Mouse (Mus musculus) heart, postnatal 25 days (tissue): ENCODE measurements around the gene Ubl4a. TPM values are rescaled to one million over a fixed set of nuclear protein-coding genes. Genes with fewer than 3 reads are reported as not detected.
"Not testable (repeated sequence)": the region's sequence is repeated elsewhere in the genome, so short reads cannot be mapped to it uniquely, and the experiment has no call there.

Experiments
- DNase-seq: peaks from one replicate; pipeline ENCODE4 v3.0.0; 2022; ENCODE audit warnings: low spot score
- intact Hi-C: fragments of 180-260 bp; cut with DNase I; formaldehyde crosslinking; loops from one replicate; pipeline ENCODE4 v1.15.1; 2025
- total RNA-seq, 2 experiments: library from RNA; stranded (reverse); gene quantifications; 2 replicates each; pipeline ENCODE4 v1.2.3; 2021

Gene Ubl4a
- 10 to 100 TPM; 65.9 to 69.6 TPM for total RNA-seq

DNA sequence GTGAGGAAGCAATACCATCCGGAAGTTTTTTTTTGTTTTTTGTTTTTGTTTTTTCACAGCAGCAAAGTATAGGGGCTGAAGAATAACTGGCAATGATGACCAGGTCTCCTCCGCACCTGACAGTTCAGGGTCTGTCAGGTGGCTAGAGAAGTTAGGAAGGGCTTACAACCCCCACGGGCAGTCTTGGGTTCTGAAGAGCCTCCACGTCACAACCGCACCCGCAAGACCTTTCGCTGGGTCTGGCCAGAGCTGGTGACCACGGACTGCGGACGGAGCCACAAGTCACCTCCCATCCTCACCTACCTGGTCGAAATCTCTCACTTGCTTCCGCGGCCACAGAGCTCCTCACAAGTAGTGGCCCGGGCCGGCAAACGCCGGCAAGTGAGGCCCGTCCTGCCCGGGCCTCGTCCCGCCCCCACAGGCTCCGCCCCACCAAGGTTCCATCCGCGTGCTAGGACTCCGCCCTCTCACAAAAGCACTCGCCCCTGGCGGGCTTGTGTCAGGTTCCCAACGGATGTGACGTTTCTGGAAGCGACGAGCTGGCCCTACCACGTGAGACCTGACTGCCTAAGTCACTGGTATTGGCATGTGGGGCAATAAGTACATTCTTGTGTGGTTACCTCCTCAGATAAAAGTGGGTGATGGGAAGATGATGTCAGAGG is at the start of gene Ubl4a, which contains the start of gene Slc10a3:
Gene Ubl4a (minus strand): TSS at position 331 of the 662 bp plus-strand sequence.
Gene Slc10a3 (minus strand): TSS at position 462 of the 662 bp plus-strand sequence.
- intact Hi-C loops = no loop called here
- peak; percentile 82 for DNase-seq

DNA sequence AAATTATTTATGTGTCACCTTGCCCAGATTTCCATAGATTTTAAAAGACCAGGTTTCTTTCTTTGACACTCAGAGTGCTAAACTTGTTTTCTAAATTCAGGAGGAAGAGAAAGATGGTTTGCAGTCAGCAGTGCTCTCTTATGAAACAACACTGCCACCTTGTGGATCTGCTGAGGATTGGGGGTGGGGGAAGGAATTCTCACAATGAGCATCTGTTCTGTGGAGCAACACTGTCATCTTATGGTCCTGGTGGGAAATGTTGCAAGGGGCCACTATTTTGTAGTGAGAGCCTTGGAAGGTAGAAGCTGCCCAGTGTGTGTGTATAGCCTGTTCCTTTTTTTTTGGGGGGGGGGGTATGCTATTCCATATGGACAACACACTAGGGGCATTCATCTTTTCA is 40.4 kb upstream of the Ubl4a start:
- peak; percentile 18 for DNase-seq
- intact Hi-C loops = loop anchor here (5.0 to 10.0 kb wide), 4 partner anchors 296 to 1359 kb away; partner anchors contain the start of genes Hcfc1 and Irak1

DNA sequence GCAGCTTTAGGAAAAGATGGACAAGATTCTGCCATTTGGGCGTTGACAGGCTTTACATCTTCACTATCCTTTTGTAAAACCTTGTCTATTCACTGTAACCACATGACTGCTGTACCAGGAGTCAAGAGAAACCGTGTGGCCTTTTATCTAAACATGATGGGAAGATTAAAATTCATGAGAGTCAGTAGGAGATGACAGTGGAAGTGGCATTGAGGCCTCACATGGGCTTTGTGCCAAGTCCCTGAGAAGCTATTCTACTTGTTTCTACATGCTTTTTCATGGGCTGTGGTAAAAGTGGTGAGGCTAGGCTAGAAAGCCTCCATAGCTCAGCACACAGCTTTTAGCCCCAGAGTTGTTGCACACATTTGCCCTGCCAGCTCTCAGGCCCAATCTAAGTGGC is 35.3 kb upstream of the Ubl4a start:
- no peak for DNase-seq
- intact Hi-C loops = no loop called here

DNA sequence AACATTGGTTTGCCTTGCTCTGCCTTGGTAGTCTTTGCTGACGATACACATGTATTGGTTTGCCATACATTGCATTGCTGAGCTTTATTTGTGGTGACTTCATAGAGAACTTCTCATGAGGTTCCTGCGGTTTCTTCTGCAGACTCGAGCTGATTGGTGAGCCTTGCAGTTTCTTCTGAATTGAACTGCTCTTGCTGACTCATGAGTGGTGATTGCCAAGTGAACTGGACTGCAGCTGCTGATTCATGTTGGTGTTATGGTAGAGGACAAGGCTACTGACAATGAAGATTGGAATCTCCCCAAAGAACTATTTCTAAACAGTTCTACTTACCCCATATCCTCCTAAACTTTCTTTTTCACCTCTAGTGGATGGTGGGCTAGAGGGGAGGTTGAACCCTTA is 27.1 kb upstream of the Ubl4a start:
- DNase-seq = no peak
- intact Hi-C loops = no loop called here

DNA sequence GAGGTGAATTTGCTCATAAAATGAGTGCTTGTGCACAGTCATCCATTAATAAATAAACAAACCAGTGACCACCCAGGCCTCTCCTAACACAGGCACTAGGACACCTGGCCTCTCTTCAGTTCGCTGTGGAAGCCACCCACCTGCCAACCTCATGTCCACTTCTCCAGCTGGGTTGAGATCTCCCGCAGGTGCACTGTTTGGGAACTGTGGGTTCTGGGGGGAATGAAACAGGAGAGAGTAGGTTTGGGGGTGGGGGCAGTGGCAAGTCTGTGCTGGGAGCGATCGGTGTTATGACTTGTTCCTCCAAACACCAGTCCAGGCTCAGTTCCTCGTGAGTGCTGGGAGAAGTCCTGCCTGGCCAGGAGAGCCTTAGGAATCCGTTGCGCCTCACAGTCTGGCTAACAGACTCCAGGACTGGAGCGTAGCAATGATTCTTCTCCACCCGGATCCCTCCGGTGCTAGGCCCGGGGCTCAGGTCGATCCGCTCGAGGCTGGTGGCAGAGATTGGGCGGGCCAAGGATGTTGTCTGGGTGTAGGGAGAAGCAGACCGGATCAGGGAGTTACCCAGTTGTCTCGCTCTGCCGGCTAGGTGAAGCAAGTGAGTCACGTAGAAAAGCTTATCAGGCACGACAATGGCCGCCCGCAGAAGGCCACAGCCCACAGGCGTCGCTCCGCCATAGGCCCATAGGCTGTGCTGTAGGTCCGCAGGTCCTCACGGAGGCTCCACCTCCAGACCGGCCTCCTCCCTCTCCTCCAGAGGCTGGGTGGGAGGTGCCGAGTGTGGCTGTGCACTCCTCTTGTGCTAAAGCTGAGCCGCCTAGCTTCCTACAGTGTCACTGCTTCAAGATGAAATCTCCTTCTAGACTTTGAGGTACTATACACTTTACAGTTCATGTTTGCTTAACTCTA is 19.8 kb upstream of the Ubl4a start, which contains the start of the genes Fam3a and Ikbkg:
Gene Fam3a (minus strand): TSS at position 738 of the 909 bp plus-strand sequence.
Gene Ikbkg (plus strand): TSS at position 756 of the 909 bp plus-strand sequence.
- intact Hi-C loops = no loop called here
- DNase-seq = peak; percentile 74

DNA sequence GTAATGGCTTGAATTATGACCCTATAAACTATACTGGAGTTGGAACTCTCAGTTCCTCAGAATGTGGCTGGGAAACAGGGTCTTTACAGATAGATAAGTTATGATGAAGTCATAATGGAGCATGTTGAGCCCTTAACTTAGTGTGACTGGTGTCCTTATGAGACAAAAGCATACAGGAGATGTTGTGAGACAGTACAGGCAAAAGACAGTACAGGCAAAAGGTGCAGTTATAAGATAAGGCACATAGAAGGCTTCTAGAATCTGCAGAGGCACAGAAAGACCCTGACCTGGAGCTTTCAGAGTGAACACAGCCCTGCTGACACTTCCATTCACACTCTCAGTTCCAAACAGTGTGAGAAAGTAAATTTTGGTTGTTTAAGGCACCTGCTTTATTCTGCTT is 15.1 kb upstream of the Ubl4a start:
- DNase-seq = no peak
- intact Hi-C loops = no loop called here

DNA sequence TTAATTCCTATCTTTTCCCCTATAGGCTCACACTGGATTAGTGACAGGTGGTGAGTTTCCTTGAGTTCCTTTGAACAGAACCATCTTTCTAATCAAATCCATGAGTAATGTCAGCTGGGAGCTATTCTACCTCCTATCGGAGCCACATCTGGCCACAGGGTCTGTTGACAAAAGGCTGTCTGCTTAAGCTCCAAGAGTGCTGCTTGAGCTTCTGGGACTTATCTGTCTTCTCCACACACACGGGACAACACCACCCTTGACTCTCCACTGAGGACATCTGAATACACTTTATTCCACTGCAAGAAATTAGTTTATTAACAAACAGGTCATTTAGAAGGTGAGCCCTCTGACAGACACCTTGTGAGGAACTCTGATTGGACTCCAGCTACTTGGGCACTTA is 11.4 kb upstream of the Ubl4a start:
- no peak for DNase-seq
- intact Hi-C loops = no loop called here

DNA sequence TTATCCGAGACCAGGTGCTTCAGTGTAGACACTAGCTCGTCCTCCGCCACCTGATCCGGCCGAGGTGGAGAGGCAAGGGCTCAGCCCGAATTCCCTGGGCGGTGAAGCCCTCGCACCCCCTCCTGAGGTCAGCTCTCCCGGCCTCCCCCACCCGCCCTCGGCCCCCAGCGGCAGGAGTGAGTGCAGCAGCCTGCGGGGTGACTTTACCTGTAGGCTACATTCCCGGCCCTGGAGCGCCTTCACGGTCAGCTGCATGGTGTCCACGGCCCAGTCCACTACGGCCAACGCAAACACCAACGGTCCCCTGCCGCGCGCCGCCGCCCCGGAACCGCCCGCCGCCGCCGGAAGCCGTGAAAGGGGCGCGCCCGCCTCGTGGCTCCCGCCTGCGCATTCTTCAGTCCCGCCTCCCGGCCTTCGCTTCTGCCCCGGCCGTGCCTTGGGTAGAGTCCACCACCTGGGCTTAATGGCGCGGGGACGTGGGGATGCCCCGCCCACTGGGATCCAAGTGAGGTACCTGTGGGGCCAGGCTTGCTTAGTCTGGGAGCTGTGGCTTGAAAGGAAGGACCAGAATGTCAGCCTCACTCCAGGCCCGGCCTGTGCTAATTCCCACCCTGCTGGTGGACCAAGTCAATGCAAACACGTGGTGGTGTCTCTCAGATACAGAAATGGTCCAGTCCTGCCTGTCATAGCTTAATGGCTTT is 4.7 kb downstream of the Ubl4a start:
- intact Hi-C loops = loop anchor here (5.0 kb wide), 2 partner anchors 56 to 121 kb away; partner anchors contain the start of genes Fam50a and Flna
- DNase-seq = peak; percentile 56

DNA sequence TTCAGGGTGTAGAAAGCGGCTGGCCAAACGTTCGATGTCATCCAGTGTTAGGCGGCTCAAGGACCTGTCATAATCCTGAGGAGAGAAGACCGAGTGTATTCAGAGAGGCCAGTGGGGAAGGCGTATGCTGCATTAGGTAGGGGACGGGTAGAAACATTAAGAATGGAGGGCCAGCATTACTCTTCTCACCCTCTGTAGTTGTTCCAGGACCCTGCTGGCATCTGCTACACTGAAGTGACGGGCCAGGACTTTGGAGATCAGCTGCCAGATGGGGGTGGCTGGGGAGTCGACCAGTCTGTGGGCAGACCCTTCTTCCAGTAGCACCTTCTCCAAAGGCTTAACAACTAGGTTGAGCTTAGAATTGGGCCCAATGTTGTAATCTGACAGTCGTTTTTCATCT is 5.5 kb downstream of the Ubl4a start:
- DNase-seq = no peak
- intact Hi-C loops = loop anchor here (5.0 kb wide), 2 partner anchors 55 to 120 kb away; partner anchors contain the start of genes Fam50a and Flna

DNA sequence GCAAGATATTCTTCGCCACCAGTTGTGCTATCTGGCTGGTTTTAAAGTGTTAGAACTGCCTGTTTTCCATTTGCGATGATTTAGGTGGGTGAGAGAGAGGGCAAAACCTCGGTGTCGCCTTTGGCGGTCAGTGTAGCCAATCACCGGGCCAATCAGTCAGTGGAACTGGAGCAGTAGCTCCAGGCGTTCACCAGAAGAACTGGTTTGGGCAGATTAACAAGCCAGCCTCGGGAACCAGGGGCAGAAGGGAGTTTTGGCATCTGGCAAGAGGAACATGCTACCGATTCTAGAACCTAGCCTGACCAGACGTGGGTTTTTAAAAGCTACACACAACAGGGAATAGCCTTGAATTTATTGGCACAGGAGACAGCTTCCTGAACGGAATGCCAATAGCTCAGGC is 13.8 kb downstream of the Ubl4a start:
- DNase-seq = no peak
- intact Hi-C loops = no loop called here

DNA sequence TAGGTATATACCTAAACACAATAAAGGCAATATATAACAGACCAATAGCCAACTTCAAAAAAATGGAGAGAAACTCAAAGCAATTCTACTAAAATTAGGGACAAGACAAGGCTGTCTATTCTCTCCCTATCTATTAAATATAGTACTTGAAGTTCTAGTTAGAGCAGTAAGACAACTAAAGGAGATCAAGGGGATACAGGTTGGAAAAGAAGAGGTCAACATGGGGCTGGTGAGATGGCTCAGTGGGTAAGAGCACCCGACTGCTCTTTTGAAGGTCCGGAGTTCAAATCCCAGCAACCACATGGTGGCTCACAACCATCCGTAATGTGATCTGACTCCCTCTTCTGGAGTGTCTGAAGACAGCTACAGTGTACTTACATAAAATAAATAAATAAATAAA is 15.9 kb downstream of the Ubl4a start:
- DNase-seq, intact Hi-C loops: not testable (repeated sequence)

DNA sequence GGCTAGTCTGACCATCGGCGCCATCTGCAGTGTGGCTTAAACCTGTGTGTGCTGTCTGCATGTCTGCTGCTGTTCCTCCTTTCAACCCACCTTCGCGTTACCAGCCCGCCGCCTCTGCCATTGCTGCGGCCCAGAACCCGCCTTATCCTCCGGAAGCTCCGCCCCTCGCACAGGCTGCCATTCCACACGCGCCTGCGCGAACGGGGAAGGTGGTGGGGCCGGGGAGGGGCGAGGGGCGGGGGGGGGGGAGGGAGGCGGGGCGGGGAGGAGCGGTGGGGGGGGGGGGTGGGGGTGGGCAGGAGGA is 19.6 kb downstream of the Ubl4a start, which contains the start of gene Lage3:
Gene Lage3 (minus strand): TSS at position 152 of the 304 bp plus-strand sequence.
- intact Hi-C loops = no loop called here
- DNase-seq = peak; percentile 72

DNA sequence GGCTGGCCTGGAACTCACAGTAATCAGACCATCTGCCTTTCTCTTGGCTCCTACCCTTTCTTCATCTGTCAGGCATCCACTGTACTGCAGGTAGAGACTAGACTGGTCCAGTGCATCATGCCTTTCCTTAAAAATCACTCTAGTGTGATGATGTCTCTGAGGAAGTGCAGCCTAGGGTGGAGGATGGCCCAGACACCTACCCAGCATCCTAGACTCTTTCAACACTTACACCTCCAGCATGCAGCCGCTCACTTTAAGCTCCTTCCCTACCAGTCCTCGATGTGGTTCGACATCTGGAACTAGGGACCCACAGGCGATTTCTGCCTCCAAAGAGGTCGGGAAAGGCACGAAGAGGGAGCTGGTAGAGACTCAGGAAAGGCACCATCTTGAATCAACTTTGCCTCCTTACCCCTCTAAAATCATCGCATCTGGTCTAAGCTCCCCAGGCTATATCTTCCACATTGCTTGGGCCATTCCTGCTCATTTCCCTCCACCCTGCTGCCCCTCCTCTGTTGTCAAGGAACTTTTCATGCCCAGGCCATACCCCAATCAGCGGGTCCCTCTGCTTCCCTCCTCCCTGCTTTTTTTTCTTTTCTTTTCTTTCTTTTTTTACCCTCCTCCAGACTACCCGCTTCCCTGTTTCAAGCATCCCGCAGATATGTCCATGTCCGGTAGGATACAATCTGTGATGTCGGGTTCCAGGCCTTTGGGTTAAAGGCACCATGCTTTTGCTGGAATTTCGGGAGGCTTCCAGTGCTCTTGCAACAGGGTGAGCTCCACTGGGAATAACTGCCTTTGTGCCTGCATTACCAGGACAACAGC is 20.2 kb downstream of the Ubl4a start:
- intact Hi-C loops = no loop called here
- no peak for DNase-seq

DNA sequence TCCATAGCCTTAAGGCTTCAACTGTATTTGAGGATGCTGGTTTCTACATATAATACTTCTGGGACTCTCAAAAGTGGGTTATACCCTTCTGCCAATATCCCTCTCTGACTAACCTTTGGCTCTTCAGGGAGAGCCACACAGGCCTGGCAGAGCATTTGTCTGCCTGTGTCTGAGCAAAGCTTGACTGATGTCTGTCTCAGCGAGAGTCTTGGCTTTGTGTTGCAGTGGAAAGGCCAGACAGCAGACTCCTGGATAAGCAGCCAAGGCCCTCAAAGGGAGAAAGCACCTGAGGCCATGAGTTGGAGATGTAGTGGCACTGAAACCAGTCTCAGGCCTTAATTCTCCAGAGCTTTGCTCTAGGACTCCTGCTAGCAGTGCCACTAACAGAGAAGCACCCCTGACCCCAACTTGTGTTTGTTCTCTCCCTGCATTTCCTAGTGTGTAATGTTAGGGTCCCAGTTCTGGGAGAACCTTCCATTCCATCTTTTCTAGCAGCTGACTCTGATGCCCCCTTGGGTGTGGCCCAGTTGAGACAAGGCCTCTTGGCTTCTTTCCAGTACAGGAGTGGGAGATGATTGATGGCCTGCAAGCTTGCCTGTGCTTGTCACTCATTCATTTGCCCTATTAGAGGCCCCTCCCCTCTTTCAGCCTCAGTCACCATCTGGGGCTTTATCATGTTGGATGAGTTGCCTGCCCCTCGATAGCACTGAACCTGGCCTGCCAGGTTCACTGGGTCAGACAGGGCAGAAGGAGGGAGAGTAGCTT is 42.7 kb downstream of the Ubl4a start:
- DNase-seq = no peak
- intact Hi-C loops = no loop called here

DNA sequence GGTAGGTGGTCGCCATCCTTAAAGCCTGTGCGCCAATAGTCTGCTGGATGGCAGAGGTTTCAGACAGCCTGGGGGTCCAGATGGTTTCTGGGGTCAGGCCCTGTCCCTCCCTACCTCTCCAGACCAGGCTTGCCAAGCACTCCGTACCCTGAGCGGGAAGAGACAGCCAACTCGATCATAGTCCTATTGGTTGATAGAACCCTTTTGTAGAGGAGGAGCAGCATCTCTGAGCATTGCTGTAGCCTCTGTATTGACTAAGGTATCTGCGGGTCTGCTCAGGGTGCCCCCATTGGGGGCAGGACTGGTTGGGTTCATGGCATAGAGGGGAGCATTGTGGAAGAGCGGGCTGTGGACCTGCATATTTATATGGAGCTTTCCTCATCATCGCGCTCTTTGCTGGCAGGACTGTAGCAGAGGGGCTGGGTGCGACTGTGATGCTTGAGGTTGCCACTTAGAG is 43.8 kb downstream of the Ubl4a start:
- DNase-seq = no peak
- intact Hi-C loops = no loop called here

DNA sequence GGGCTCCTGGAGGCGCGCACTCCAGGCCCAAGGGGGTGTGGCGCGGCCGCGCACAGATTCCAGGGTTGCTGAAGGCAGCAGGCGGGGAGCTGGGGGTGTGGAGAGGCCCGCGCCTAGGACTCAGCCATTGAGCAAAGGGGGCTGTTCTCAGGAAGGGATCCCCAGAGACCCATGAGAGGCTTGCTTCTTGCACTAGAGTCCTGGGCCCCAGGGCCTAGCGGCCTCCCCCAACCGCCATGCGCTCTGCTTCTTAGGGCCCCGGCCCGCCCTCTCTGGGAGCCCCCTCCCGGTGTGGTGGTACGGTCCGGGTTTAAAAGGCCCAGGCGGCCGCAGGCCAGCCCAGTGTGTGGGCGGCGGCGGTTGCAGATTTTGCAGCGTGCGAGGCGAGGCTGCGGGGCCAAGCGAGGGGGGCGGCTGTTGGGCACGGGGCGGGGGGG is 44.3 kb downstream of the Ubl4a start, which contains the start of gene Plxna3:
Gene Plxna3 (plus strand): TSS at position 342 of the 437 bp plus-strand sequence.
- peak; percentile 49 for DNase-seq
- intact Hi-C loops = no loop called here
